Mouse (Mus musculus) right cerebral cortex, adult 18-20 months (tissue): ENCODE measurements around the gene C87414.
"Not testable (repeated sequence)": the region's sequence is repeated elsewhere in the genome, so short reads cannot be mapped to it uniquely, and the experiment has no call there.

ENCODE experiments used
- DNase-seq: peaks from one replicate; pipeline ENCODE4 v3.0.0; 2022; ENCODE audit warnings: mixed read lengths

C87414 gene

GRCm38 (mm10) chr5:93671451-93671850, at the start of gene C87414:
Gene C87414 (minus strand): TSS chr5:93671551.
- DNase-seq = not testable (repeated sequence)

DNA sequence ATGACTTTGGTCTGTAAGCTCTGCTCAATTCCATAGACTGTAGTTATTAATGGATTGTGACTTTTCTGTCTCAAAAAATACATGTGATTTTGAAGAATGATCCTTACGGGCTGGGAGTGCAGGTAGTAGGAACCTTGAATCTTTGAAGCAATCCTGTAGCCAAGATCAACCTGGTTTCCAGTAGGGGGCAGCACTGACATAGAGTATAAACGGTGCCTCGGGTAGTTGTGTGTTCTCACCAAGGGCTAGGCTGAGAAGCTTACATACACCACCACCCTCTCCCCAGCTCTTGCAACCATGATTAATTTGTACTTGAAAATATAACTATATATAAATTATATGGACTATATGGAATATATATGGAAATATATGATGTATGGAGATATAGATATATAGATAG, 13.3 kb upstream of the C87414 start:
- DNase-seq = not testable (repeated sequence)
